ENCODE assay signal across 8 mouse cellular contexts in genomic region chr13:109260220-109260795, GRCm38 (mm10).
DNase-seq lines count a peak whose midpoint lies in the region; ATAC-seq lines count a peak whose summit lies in the region.

No protein-coding gene starts in this region.

- no peaks in the 10 kb centered on the region for H3K9me3 ChIP-seq in hindbrain, embryonic 11.5 days (ENCODE audit: control insufficient read depth, low read length)

- WGBS in hindbrain, embryonic 11.5 days: under 1% methylated on average over 23 of the region's 23 CpGs

- H3K4me3 ChIP-seq in hindbrain, embryonic 11.5 days (ENCODE audit: low read depth, low read length): peak overlapping the region; percentile 44

- peak; percentile 63 for DNase-seq in WW6 (ENCODE audit: low read depth, low spot score)
- peak; percentile 56 for DNase-seq in cerebellum, adult 9-10 months
- peak; percentile 31 to 40 for DNase-seq in frontal cortex, postnatal 14 days (ENCODE audit: low spot score in 2 of 2)
- peak; percentile 82 for DNase-seq in hindbrain, embryonic 11.5 days (ENCODE audit: low spot score)
- DNase-seq in layer of hippocampus, postnatal 14 days (ENCODE audit: low spot score in 2 of 2): peak; percentile 58 to 62
- peak; percentile 62 for DNase-seq in lung, postnatal 14 days
- DNase-seq in retina, postnatal 1 day: peak; percentile 93

- H3K9ac ChIP-seq in hindbrain, embryonic 11.5 days (ENCODE audit: low read depth, low read length): peak overlapping the region; percentile 67

- H3K4me2 ChIP-seq in hindbrain, embryonic 11.5 days (replicated peaks; ENCODE audit: low read depth, low read length): peak overlapping the region; percentile 75

- no peaks in the 10 kb centered on the region for H3K36me3 ChIP-seq in hindbrain, embryonic 11.5 days (ENCODE audit: control insufficient read depth, insufficient read depth, low read length)

- no peaks in the 10 kb centered on the region for H3K4me1 ChIP-seq in hindbrain, embryonic 11.5 days (replicated peaks; ENCODE audit: control insufficient read depth, insufficient read depth, low read length)

- H3K27me3 ChIP-seq in hindbrain, embryonic 11.5 days (ENCODE audit: control insufficient read depth, insufficient read depth, low read length): no peaks in the 10 kb centered on the region

- peak overlapping the region; percentile 68; the same call in 1 of the 2 replicates for H3K27ac ChIP-seq in hindbrain, embryonic 11.5 days (ENCODE audit: low read depth, low read length)

- ATAC-seq in hindbrain, embryonic 11.5 days (ENCODE audit: low FRiP score): peak; percentile 92
- ATAC-seq in erythroid progenitor cell, adult 5-6 weeks (replicated peaks; ENCODE audit: low FRiP score, poor library complexity, severe bottlenecking): no peak

Comparison
In these comparisons a context has a peak if more than half of its experiments do, and no peak if none do; other contexts are left out.
1. DNase-seq: peak in every context shown above with its lines; median percentile 93 in retina, postnatal 1 day; 82 in hindbrain, embryonic 11.5 days; 63 in WW6; 62 in lung, postnatal 14 days; 60 in layer of hippocampus, postnatal 14 days; 56 in cerebellum, adult 9-10 months; 36 in frontal cortex, postnatal 14 days.